Mouse (Mus musculus) CD4-positive, CD25-positive, alpha-beta regulatory T cell, adult 2 months (primary cell): ENCODE measurements around the gene Lpar1.

Source experiments
- DNase-seq: peaks from one replicate; pipeline ENCODE4 v3.0.0-alpha.2; 2012; ENCODE audit warnings: low read depth, low spot score

Gene Lpar1

GRCm38 (mm10) chr4:58553631-58554358 lies at the start of gene Lpar1:
Gene Lpar1 (minus strand): TSS chr4:58553898.
- DNase-seq = no peak

DNA sequence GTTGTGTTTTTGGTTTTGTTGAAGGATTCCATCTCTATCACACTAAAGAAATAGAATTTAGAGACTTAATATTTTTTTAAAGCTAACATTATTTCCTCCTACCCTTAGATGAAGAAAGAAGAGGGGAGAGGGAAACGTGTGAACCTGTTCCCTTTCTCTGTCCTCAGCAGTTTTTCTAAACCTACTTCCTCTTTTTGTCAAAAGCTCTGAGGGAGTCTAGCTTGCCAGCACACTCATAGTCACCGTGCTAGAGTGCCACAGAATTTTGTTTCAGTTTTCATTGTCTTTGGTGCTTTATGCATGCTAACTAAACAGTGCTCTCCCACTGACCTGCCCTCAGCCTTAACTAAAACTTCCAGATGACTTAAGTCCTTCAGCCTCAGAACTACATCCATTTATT lies 32.2 kb upstream of the Lpar1 start:
- no peak for DNase-seq

GRCm38 (mm10) chr4:58581191-58581590 lies 27.5 kb upstream of the Lpar1 start:
- no peak for DNase-seq

- DNase-seq = no peak
Observed at GRCm38 (mm10) chr4:58580516-58580915, 26.8 kb upstream of the Lpar1 start.

DNA sequence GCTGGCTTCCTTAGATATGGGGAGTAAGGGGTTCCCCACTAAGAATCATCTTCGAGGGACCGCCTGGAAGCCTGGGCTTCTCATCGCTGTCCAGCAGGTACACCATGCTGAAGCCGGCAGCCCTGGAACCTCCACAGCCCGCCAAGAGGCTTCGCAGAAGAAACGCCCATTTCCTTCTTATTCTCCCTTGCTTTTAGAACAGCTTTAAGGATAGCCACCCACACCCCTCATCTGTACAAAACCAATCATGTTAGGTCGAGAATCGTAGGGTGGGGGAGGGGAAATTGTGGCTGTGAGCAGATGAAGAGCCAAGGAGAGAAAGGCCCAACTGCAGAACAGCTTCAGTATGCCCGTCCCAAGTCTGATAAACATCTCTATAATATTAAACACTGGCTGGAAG lies 26.4 kb upstream of the Lpar1 start:
- no peak for DNase-seq

- no peak for DNase-seq
Observed at GRCm38 (mm10) chr4:58578488-58578887, 24.8 kb upstream of the Lpar1 start.

DNA sequence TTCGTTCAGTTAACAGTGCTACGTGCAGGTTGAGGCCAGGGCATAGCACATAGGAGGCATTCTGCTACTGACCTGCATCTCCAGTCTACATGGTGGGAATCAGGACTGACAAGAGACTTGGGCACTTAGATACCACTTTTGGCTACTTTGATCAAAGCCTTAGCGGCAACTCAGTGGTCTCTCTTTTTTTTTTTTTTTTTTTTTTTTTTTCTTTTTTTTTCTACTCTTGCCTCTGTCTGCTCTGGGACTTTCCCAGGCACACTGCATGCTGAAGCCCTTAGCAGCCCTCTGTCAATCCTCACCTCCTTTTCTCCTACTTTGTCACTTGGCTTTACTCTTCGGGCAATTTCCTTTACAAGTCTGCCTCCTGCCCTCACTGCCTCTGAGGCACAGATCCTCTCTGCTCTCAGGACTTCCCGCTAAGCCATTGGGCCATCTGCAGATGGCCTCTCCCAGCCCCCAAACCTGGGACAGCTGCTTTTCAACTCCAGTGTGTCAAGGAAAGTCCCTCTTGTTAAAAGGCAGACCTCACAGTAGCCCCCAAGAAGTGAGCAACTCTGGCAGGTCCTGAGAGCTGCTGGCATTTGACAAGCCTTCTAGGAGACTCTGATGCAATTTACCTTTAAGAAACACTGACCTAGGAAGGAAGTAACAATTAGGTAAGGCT lies 23.8 kb upstream of the Lpar1 start:
- no peak for DNase-seq

- DNase-seq = no peak
Observed at GRCm38 (mm10) chr4:58575831-58576230, 22.1 kb upstream of the Lpar1 start.

DNA sequence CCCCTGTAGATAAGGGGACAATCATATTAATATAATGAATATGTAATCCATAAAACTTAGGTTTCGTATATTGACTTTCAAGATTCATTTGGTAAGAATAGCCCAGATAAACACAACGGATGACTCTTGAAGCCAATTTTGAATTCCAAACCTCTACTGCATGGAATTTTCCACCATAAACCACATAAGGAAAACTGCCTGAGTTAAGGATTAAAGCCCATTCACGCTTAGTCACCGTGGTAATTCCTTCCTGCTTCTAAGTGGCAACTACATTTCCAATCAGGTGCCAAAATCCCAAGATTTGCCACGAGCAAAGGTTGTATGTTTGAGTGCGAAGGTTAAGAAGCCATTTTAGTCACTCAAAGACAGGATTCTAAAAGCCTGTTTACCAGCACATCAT lies 20.3 kb upstream of the Lpar1 start:
- DNase-seq = no peak

DNA sequence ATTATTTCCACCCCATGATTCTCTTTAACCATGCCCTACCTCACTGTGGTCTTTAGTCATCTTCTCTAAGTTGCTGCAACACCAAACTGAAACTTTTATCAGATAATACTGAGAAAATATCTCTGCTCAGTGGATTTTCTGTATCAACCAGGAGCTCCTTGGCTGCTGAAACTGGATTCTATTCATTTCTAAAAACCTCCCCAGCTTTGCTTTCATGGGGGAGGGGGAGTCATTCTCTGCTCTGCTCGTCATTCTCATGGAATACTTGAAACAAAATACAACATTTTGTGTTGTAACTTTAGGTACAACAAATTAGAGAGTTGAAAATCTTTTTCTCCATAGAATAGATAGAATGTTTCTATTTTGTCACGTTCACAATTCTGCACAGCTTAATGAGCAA lies 18.7 kb upstream of the Lpar1 start:
- no peak for DNase-seq

GRCm38 (mm10) chr4:58571661-58572060 lies 18.0 kb upstream of the Lpar1 start:
- DNase-seq = no peak

GRCm38 (mm10) chr4:58571232-58571631 lies 17.5 kb upstream of the Lpar1 start:
- no peak for DNase-seq

GRCm38 (mm10) chr4:58568486-58568885 lies 14.8 kb upstream of the Lpar1 start:
- DNase-seq = no peak

- no peak for DNase-seq
Observed at GRCm38 (mm10) chr4:58562776-58563175, 9.1 kb upstream of the Lpar1 start.

DNA sequence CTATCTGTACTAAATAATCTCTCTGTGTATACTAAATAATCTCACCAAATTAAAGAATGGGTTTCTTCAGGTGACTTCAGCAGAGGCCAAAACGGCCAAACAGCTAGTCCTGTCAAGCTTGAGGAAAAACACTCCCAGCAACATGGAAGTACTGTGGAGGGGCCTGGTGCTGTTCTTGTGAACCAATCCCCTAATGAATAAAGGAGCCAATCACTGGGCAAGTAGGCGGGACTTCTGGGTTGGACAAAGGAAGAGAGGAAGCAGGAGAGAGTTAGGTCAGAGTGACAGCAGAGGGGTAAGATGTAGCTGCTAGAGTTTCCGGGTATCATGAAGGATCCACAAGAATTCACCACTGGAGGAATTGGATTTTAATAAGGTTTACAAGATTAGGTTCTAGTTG lies 3.3 kb upstream of the Lpar1 start:
- DNase-seq = no peak

DNA sequence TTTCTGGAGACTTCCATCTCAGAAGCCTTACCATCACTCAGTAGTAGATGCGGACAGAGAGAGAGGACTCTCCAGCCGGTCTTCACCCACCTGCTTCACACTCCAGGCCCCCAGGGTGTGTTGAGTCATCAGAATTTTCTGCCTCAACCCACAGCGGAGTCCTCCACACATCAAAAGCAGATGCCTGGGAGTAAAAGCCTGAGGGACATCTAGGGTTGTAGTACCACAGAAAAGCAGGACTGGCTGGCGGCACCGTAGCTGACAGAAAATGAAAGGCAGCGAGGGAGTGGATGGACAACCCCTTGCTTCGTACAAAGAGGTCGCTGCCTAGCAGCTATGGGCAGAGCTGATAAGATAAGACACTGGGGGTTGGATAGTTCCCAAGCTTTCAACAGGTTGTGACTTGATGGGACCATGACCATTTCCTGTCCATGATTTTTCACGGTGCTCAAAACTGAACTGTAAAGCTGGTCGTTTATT lies 701 bp upstream of the Lpar1 start:
- no peak for DNase-seq

- DNase-seq = peak; percentile 2
Observed at GRCm38 (mm10) chr4:58552731-58553630, 717 bp downstream of the Lpar1 start.

DNA sequence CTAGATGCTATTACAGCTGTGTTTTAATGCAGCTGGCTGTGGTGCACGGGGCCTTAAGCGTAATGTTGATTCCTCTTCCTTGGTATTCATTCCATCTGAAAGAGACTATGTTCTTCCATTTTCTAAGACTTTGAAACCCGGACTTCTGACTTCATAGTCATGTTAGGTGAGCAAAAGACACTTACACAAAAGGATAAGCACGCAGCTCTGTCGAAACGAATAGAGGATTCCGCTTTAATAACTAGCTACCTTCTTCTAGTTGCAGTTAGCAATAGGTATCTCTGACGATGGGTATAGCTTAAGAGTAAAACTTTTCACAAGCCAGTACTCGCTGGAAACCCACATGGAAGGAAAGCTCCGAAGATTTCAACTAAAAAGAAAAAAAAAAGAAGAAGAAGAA lies 1.5 kb downstream of the Lpar1 start:
- no peak for DNase-seq

DNA sequence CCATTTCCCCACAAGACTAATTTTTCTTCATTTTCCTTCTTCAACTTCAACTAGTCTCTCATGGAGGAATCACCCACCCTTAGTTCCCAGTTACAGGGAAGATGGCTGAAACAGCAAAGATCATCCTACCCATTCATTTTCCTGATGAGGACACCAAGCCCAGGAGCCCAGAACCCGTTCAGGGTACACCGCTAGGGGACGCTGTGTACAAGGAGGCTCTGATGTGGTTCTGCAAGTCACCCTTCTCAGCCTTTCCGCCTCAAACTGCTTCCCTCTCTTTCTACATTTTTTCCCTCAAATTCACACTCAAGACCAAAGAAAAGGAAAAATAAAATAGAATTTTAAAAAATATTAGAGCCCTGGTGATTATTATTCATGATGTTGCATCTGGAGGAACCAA lies 1.9 kb downstream of the Lpar1 start:
- peak; percentile 17 for DNase-seq

DNA sequence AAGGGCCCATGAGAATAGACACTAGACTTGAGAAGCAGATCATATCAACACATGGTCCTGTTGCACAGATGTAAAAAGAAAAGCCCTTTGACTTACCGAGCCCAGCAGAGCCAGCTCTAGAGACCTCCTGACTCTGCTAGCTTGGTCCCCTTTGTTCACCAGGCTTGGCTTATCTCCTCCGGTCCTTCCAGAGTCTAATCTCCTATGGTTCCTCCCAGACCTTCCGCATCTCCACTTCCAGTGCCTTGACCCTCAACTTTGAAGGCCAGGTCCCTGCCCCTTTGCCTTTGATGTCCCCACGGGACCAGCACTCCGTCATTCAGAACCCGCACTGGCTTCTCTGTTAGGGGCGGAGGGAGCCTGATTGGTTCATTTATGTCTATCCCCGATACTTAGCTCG lies 6.0 kb downstream of the Lpar1 start:
- DNase-seq = no peak

GRCm38 (mm10) chr4:58547273-58547565 lies 6.5 kb downstream of the Lpar1 start:
- DNase-seq = no peak

GRCm38 (mm10) chr4:58546441-58547272 lies 7.0 kb downstream of the Lpar1 start:
- DNase-seq = no peak
